18 mouse cellular contexts compared by ENCODE assay signal in genomic region chr8:71580201-71580600, GRCm38 (mm10). TPM values are rescaled to one million over a fixed set of nuclear protein-coding genes. Genes with fewer than 3 reads are reported as not detected.
A peak's percentile ranks its signal among the peaks of the same experiment; 100 is the strongest.
DNase-seq lines count a peak whose midpoint lies in the region; ATAC-seq and TF ChIP-seq lines count a peak whose summit lies in the region.
"Had no signal": no experiment of that assay in that cellular context is flagged by ENCODE, and none has a peak within 500 bp of the region (broad histone marks: within the 10 kb centered on the region; RNA-seq: fewer than 3 reads in every experiment).

No protein-coding gene starts in this region.

- H3K4me3 ChIP-seq in embryonic facial prominence, embryonic 14.5 days (ENCODE audit: low read depth, low read length): no peak overlapping the region
- H3K4me3 ChIP-seq in embryonic facial prominence, embryonic 10.5 days: no peak overlapping the region
- no peak overlapping the region for H3K4me3 ChIP-seq in midbrain, embryonic 14.5 days (replicated peaks; ENCODE audit: low read depth, low read length)
- no peak overlapping the region for H3K4me3 ChIP-seq in midbrain, embryonic 11.5 days (ENCODE audit: low read depth, low read length)
- peak overlapping the region; percentile 50 for H3K4me3 ChIP-seq in myocyte
- H3K4me3 ChIP-seq in heart, adult 2 months: no peak overlapping the region
- H3K4me3 ChIP-seq: embryonic facial prominence, embryonic 12.5 days; heart, embryonic 10.5 days had no signal

- CTCF ChIA-PET in Patski (lab: Charles Lee): interaction anchor here (1.0 to 1.6 kb wide), 3 partner anchors 9 to 18 kb away, joined by 3 read pairs; no protein-coding TSS in a partner anchor

- in situ Hi-C loops in Patski (cut with MboI; ENCODE audit: low pct_unique_long_range_greater_than_20kb): no loop called here

- 41% methylated on average over 9 of the region's 9 CpGs for WGBS in embryonic facial prominence, embryonic 14.5 days
- WGBS in embryonic facial prominence, embryonic 10.5 days: 34% methylated on average over 9 of the region's 9 CpGs
- 28% methylated on average over 9 of the region's 9 CpGs for WGBS in midbrain, embryonic 14.5 days
- WGBS in midbrain, embryonic 11.5 days: 34% methylated on average over 9 of the region's 9 CpGs
- WGBS in heart, adult 2 months: 56% methylated on average over 9 of the region's 9 CpGs

- H3K27ac ChIP-seq in embryonic facial prominence, embryonic 14.5 days (replicated peaks; ENCODE audit: low read depth, low read length): no peak overlapping the region
- no peak overlapping the region for H3K27ac ChIP-seq in embryonic facial prominence, embryonic 10.5 days (replicated peaks)
- no peak overlapping the region for H3K27ac ChIP-seq in midbrain, embryonic 14.5 days (replicated peaks; ENCODE audit: low read depth, low read length)
- no peak overlapping the region for H3K27ac ChIP-seq in midbrain, embryonic 11.5 days (ENCODE audit: low read depth, low read length)
- no peak overlapping the region; the same call in 1 of the 2 replicates for H3K27ac ChIP-seq in heart, adult 2 months
- H3K27ac ChIP-seq: embryonic facial prominence, embryonic 12.5 days; heart, embryonic 10.5 days had no signal

- no peak overlapping the region for H3K4me2 ChIP-seq in embryonic facial prominence, embryonic 14.5 days (ENCODE audit: low read depth, low read length)
- H3K4me2 ChIP-seq in midbrain, embryonic 14.5 days (ENCODE audit: low read length): no peak overlapping the region
- H3K4me2 ChIP-seq in midbrain, embryonic 11.5 days: no peak overlapping the region
- peak overlapping the region; percentile 87 for H3K4me2 ChIP-seq in myocyte (ENCODE audit: low read depth)
- H3K4me2 ChIP-seq: embryonic facial prominence, embryonic 12.5 days had no signal

- POLR2A ChIA-PET in Patski (lab: Charles Lee): interaction anchor here (0.9 to 1.1 kb wide), 2 partner anchors 8 to 11 kb away, joined by 3 to 5 read pairs; no protein-coding TSS in a partner anchor

- no peaks in the 10 kb centered on the region for H3K9me3 ChIP-seq in embryonic facial prominence, embryonic 14.5 days (ENCODE audit: control insufficient read depth, low read length)
- H3K9me3 ChIP-seq in embryonic facial prominence, embryonic 10.5 days: no peaks in the 10 kb centered on the region
- H3K9me3 ChIP-seq in midbrain, embryonic 14.5 days (ENCODE audit: control insufficient read depth, low read length): no peaks in the 10 kb centered on the region
- H3K9me3 ChIP-seq in midbrain, embryonic 11.5 days (ENCODE audit: control insufficient read depth, low read length): no peaks in the 10 kb centered on the region
- H3K9me3 ChIP-seq: embryonic facial prominence, embryonic 12.5 days; heart, embryonic 10.5 days had no signal

- H3K4me1 ChIP-seq in embryonic facial prominence, embryonic 14.5 days (ENCODE audit: control insufficient read depth, insufficient read depth, low read length): no peaks in the 10 kb centered on the region
- no peaks in the 10 kb centered on the region for H3K4me1 ChIP-seq in embryonic facial prominence, embryonic 10.5 days
- H3K4me1 ChIP-seq in midbrain, embryonic 14.5 days (ENCODE audit: control insufficient read depth, insufficient read depth, low read length): no peaks in the 10 kb centered on the region
- no peaks in the 10 kb centered on the region for H3K4me1 ChIP-seq in midbrain, embryonic 11.5 days (ENCODE audit: control insufficient read depth, insufficient read depth, low read length)
- H3K4me1 ChIP-seq in heart, adult 2 months (ENCODE audit: control insufficient read depth, insufficient read depth, low read length): no peaks in the 10 kb centered on the region; the same call in 1 of the 2 replicates
- H3K4me1 ChIP-seq: embryonic facial prominence, embryonic 12.5 days; heart, embryonic 10.5 days had no signal

- no peak overlapping the region for H3K9ac ChIP-seq in embryonic facial prominence, embryonic 14.5 days (ENCODE audit: low read depth, low read length)
- no peak overlapping the region for H3K9ac ChIP-seq in midbrain, embryonic 14.5 days (replicated peaks; ENCODE audit: low read length)
- H3K9ac ChIP-seq in midbrain, embryonic 11.5 days (ENCODE audit: low read length): no peak overlapping the region
- H3K9ac ChIP-seq in heart, adult 2 months (ENCODE audit: low read depth, low read length): no peak overlapping the region
- H3K9ac ChIP-seq: embryonic facial prominence, embryonic 12.5 days had no signal

- H3K27me3 ChIP-seq in embryonic facial prominence, embryonic 14.5 days (replicated peaks; ENCODE audit: control insufficient read depth, insufficient read depth, low read length): no peaks in the 10 kb centered on the region
- peaks cover 33% of the 10 kb centered on the region for H3K27me3 ChIP-seq in embryonic facial prominence, embryonic 10.5 days (replicated peaks; ENCODE audit: low read depth, poor library complexity, severe bottlenecking)
- no peaks in the 10 kb centered on the region for H3K27me3 ChIP-seq in midbrain, embryonic 14.5 days (ENCODE audit: control insufficient read depth, insufficient read depth, low read length)
- no peaks in the 10 kb centered on the region for H3K27me3 ChIP-seq in midbrain, embryonic 11.5 days (ENCODE audit: control insufficient read depth, insufficient read depth, low read length)
- no peaks in the 10 kb centered on the region for H3K27me3 ChIP-seq in Patski
- no peaks in the 10 kb centered on the region for H3K27me3 ChIP-seq in myocyte (ENCODE audit: control insufficient read depth, insufficient read depth, insufficient read length)
- no peaks in the 10 kb centered on the region for H3K27me3 ChIP-seq in heart, adult 2 months (ENCODE audit: control insufficient read depth, insufficient read depth, low read length)

- DNase-seq in embryonic facial prominence, embryonic 14.5 days (ENCODE audit: low spot score): peak; percentile 20
- DNase-seq in embryonic facial prominence, embryonic 10.5 days (ENCODE audit: low spot score): no peak
- DNase-seq in midbrain, embryonic 14.5 days: peak; percentile 57
- no peak for DNase-seq in midbrain, embryonic 11.5 days (ENCODE audit: low spot score, missing footprints)
- DNase-seq in Patski (ENCODE audit: low read depth, low spot score): no peak
- no peak for DNase-seq in heart, postnatal 10 days
- DNase-seq in heart, adult 2 months: no peak
- DNase-seq: B cell, adult 2 months; cerebellum, adult 9-10 months; kidney, adult 9 months; right cerebral cortex, postnatal 4 days had no signal

- intact Hi-C loops in heart, postnatal 10 days (cut with DNase I): no loop called here
- intact Hi-C loops in heart, adult 2 months (cut with DNase I): no loop called here

- no peaks in the 10 kb centered on the region for H3K79me2 ChIP-seq in myocyte (ENCODE audit: control insufficient read depth, insufficient read depth)
- no peaks in the 10 kb centered on the region for H3K79me2 ChIP-seq in heart, adult 2 months (replicated peaks; ENCODE audit: control insufficient read depth, insufficient read depth, low read length)

- TF ChIP-seq CTCF in Patski (IDR thresholded peaks at IDR 0.05): no peak
- no peak for TF ChIP-seq CTCF in heart, adult 2 months (IDR thresholded peaks at IDR 0.05)

- TF ChIP-seq POLR2A in myocyte (IDR thresholded peaks at IDR 0.05; ENCODE audit: insufficient read length, low read depth): no peak
- TF ChIP-seq POLR2A in heart, adult 2 months (IDR thresholded peaks at IDR 0.05; ENCODE audit: insufficient read depth, low read depth, low read length): no peak

- no peak for TF ChIP-seq EP300 in heart, adult 2 months (IDR thresholded peaks at IDR 0.05; ENCODE audit: insufficient read depth, low read depth, low read length)

- H3K36me3 ChIP-seq in embryonic facial prominence, embryonic 14.5 days (ENCODE audit: control insufficient read depth, insufficient read depth, low read length): peaks cover 12% of the 10 kb centered on the region; the same call in 1 of the 2 replicates
- H3K36me3 ChIP-seq in embryonic facial prominence, embryonic 10.5 days (replicated peaks): peaks cover 33% of the 10 kb centered on the region
- H3K36me3 ChIP-seq in midbrain, embryonic 14.5 days (ENCODE audit: control insufficient read depth, insufficient read depth, low read length): peaks cover 40% of the 10 kb centered on the region
- peaks cover 4% of the 10 kb centered on the region for H3K36me3 ChIP-seq in midbrain, embryonic 11.5 days (ENCODE audit: control insufficient read depth, insufficient read depth, low read length)
- H3K36me3 ChIP-seq in myocyte (ENCODE audit: control insufficient read depth, insufficient read depth): no peaks in the 10 kb centered on the region
- H3K36me3 ChIP-seq in heart, adult 2 months (ENCODE audit: control insufficient read depth, insufficient read depth, low read length): no peaks in the 10 kb centered on the region

- ATAC-seq in embryonic facial prominence, embryonic 14.5 days (ENCODE audit: low read depth): no peak
- ATAC-seq in midbrain, embryonic 14.5 days (ENCODE audit: low FRiP score, low TSS enrichment): no peak
- no peak for ATAC-seq in midbrain, embryonic 11.5 days (ENCODE audit: low FRiP score)
- peak; percentile 49 for ATAC-seq in Patski

- no peak overlapping the region for H3ac ChIP-seq in myocyte (ENCODE audit: control insufficient read depth, insufficient read length)

RNA-seq across cellular contexts. Expression of gene Slc27a1, which starts 11.5 kb away (rescaled TPM):
- polyA plus RNA-seq in embryonic facial prominence, embryonic 14.5 days (2014; fragmentation: Nextera tagmentation; extraction: Ambion mirVana): 15.5 and 20.4 TPM in 2 replicates
- polyA plus RNA-seq in embryonic facial prominence, embryonic 10.5 days (2016; fragmentation: Nextera tagmentation; extraction: Ambion mirVana): 21.8 and 30.7 TPM in 2 replicates
- polyA plus RNA-seq in midbrain, embryonic 14.5 days (2014; fragmentation: Nextera tagmentation; extraction: Ambion mirVana): 33.5 and 41.6 TPM in 2 replicates
- 8.6 and 12.4 TPM in 2 replicates for polyA plus RNA-seq in midbrain, embryonic 11.5 days (2014; fragmentation: Nextera tagmentation; extraction: Ambion mirVana)
- 40.9 TPM for polyA plus RNA-seq in Patski (2021)
- 33.9 TPM for polyA plus RNA-seq in myocyte (2012; fragmentation: generic; extraction: Trizol)
- total RNA-seq in heart, postnatal 10 days (2021): 100 to 1,000 TPM; 118 to 120 TPM
- total RNA-seq in heart, adult 2 months (2021): 100 to 1,000 TPM; 159 to 191 TPM
- 227 and 281 TPM in 2 replicates for polyA plus RNA-seq in heart, adult 2 months (2012; rRNA removed)

RNA-seq across cellular contexts. Expression of gene Pgls, which starts 11.8 kb away (rescaled TPM):
- polyA plus RNA-seq in embryonic facial prominence, embryonic 14.5 days (2014; fragmentation: Nextera tagmentation; extraction: Ambion mirVana): 239 and 245 TPM in 2 replicates
- polyA plus RNA-seq in embryonic facial prominence, embryonic 10.5 days (2016; fragmentation: Nextera tagmentation; extraction: Ambion mirVana): 249 and 260 TPM in 2 replicates
- polyA plus RNA-seq in midbrain, embryonic 14.5 days (2014; fragmentation: Nextera tagmentation; extraction: Ambion mirVana): 241 and 269 TPM in 2 replicates
- polyA plus RNA-seq in midbrain, embryonic 11.5 days (2014; fragmentation: Nextera tagmentation; extraction: Ambion mirVana): 224 and 234 TPM in 2 replicates
- polyA plus RNA-seq in Patski (2021): 127 TPM
- polyA plus RNA-seq in myocyte (2012; fragmentation: generic; extraction: Trizol): 248 TPM
- 10 to 100 TPM; 78.8 to 87.3 TPM for total RNA-seq in heart, postnatal 10 days (2021)
- total RNA-seq in heart, adult 2 months (2021): 10 to 100 TPM; 58.6 to 66.3 TPM
- polyA plus RNA-seq in heart, adult 2 months (2012; rRNA removed): 53.2 and 80.4 TPM in 2 replicates

RNA-seq across cellular contexts. Expression of gene Nxnl1, which starts 13.8 kb away (rescaled TPM):
- 0.07 TPM in 1 of 2 replicates, not detected in the other for polyA plus RNA-seq in embryonic facial prominence, embryonic 14.5 days (2014; fragmentation: Nextera tagmentation; extraction: Ambion mirVana)
- 0.15 TPM in 1 of 2 replicates, not detected in the other for polyA plus RNA-seq in embryonic facial prominence, embryonic 10.5 days (2016; fragmentation: Nextera tagmentation; extraction: Ambion mirVana)
- polyA plus RNA-seq in midbrain, embryonic 14.5 days (2014; fragmentation: Nextera tagmentation; extraction: Ambion mirVana): not detected in 2 replicates
- not detected in 2 replicates for polyA plus RNA-seq in midbrain, embryonic 11.5 days (2014; fragmentation: Nextera tagmentation; extraction: Ambion mirVana)
- polyA plus RNA-seq in Patski (2021): 0.85 TPM
- 0.04 TPM for polyA plus RNA-seq in myocyte (2012; fragmentation: generic; extraction: Trizol)
- total RNA-seq in heart, postnatal 10 days (2021): under 1 TPM in 1 of 2 experiments, not detected in 1; 0.12 TPM
- total RNA-seq in heart, adult 2 months (2021): under 1 TPM; 0.14 to 0.18 TPM
- polyA plus RNA-seq in heart, adult 2 months (2012; rRNA removed): 0.12 TPM in 1 of 2 replicates, not detected in the other
- total RNA-seq: layer of hippocampus, postnatal 10 days had no signal
- polyA plus RNA-seq: embryonic facial prominence, embryonic 12.5 days; heart, embryonic 10.5 days; limb, embryonic 11.5 days; liver, embryonic 16.5 days had no signal

RNA-seq across cellular contexts. Expression of gene Fam129c, which starts 17.2 kb away (rescaled TPM):
- 2.3 and 3.5 TPM in 2 replicates for polyA plus RNA-seq in embryonic facial prominence, embryonic 14.5 days (2014; fragmentation: Nextera tagmentation; extraction: Ambion mirVana)
- polyA plus RNA-seq in embryonic facial prominence, embryonic 10.5 days (2016; fragmentation: Nextera tagmentation; extraction: Ambion mirVana): 4.8 and 5.0 TPM in 2 replicates
- 6.3 and 8.5 TPM in 2 replicates for polyA plus RNA-seq in midbrain, embryonic 14.5 days (2014; fragmentation: Nextera tagmentation; extraction: Ambion mirVana)
- polyA plus RNA-seq in midbrain, embryonic 11.5 days (2014; fragmentation: Nextera tagmentation; extraction: Ambion mirVana): 3.2 and 3.6 TPM in 2 replicates
- polyA plus RNA-seq in Patski (2021): 10.8 TPM
- polyA plus RNA-seq in myocyte (2012; fragmentation: generic; extraction: Trizol): 2.9 TPM
- total RNA-seq in heart, postnatal 10 days (2021): 1 to 10 TPM in 1 of 2 experiments, under 1 TPM in 1; 0.81 to 1.3 TPM
- under 1 TPM; 0.78 to 0.82 TPM for total RNA-seq in heart, adult 2 months (2021)
- polyA plus RNA-seq in heart, adult 2 months (2012; rRNA removed): 1.7 and 2.4 TPM in 2 replicates

RNA-seq across cellular contexts. Expression of gene Tmem221, which starts 21.5 kb away (rescaled TPM):
- 1.1 and 1.4 TPM in 2 replicates for polyA plus RNA-seq in embryonic facial prominence, embryonic 14.5 days (2014; fragmentation: Nextera tagmentation; extraction: Ambion mirVana)
- polyA plus RNA-seq in embryonic facial prominence, embryonic 10.5 days (2016; fragmentation: Nextera tagmentation; extraction: Ambion mirVana): 0.52 and 0.54 TPM in 2 replicates
- polyA plus RNA-seq in midbrain, embryonic 14.5 days (2014; fragmentation: Nextera tagmentation; extraction: Ambion mirVana): not detected in 2 replicates
- polyA plus RNA-seq in midbrain, embryonic 11.5 days (2014; fragmentation: Nextera tagmentation; extraction: Ambion mirVana): 0.12 and 0.14 TPM in 2 replicates
- polyA plus RNA-seq in Patski (2021) (3.4 TPM), myocyte (2012; fragmentation: generic; extraction: Trizol) (0.20 TPM)
- total RNA-seq in heart, postnatal 10 days (2021): under 1 TPM in 1 of 2 experiments, not detected in 1; 0.27 TPM
- under 1 TPM in 1 of 2 experiments, not detected in 1; 0.16 TPM for total RNA-seq in heart, adult 2 months (2021)
- 0.29 and 0.51 TPM in 2 replicates for polyA plus RNA-seq in heart, adult 2 months (2012; rRNA removed)
- total RNA-seq: hematopoietic stem cell, adult 5-6 weeks; layer of hippocampus, postnatal 10 days had no signal

Comparison
In these comparisons a context has a peak if more than half of its experiments do, and no peak if none do; other contexts are left out.
1. DNase-seq: peak in embryonic facial prominence, embryonic 14.5 days (single experiment) and midbrain, embryonic 14.5 days (single experiment); none in embryonic facial prominence, embryonic 10.5 days (single experiment), midbrain, embryonic 11.5 days (single experiment), Patski (single experiment), heart, postnatal 10 days (0 of 2) and heart, adult 2 months (0 of 2).